Mouse (Mus musculus) olfactory bulb, adult 2 months (tissue): ENCODE data around the gene Gucd1. TPM values are rescaled to one million over a fixed set of nuclear protein-coding genes. Genes with fewer than 3 reads are reported as not detected.
"Not testable (repeated sequence)": the region's sequence is repeated elsewhere in the genome, so short reads cannot be mapped to it uniquely, and the experiment has no call there.

Experiments used
- H3K27ac ChIP-seq: fragments of 200-500 bp; 2 replicates; pipeline ENCODE4 v1.5.1; 2012; ENCODE audit warnings: low read depth, low read length; ENCODE audit not compliant: insufficient read depth
- H3K4me1 ChIP-seq: fragments of 200-500 bp; 2 replicates; pipeline ENCODE4 v1.6.1; 2012; ENCODE audit warnings: low read length; ENCODE audit not compliant: control insufficient read depth, insufficient read depth
- H3K4me3 ChIP-seq: fragments of 200-500 bp; 2 replicates; pipeline ENCODE4 v1.5.1; 2012; ENCODE audit warnings: mild to moderate bottlenecking, low read depth, low read length, moderate library complexity; ENCODE audit not compliant: insufficient read depth
- CTCF ChIP-seq: fragments of 200-500 bp; IDR thresholded peaks from 2 replicates; pipeline ENCODE4 v1.5.1; 2012; ENCODE audit warnings: low read depth, mild to moderate bottlenecking, low read length, moderate library complexity; ENCODE audit not compliant: insufficient read depth
- POLR2A ChIP-seq: fragments of 200-500 bp; IDR thresholded peaks from 2 replicates; pipeline ENCODE4 v1.6.1; 2012; ENCODE audit warnings: mild to moderate bottlenecking, low read depth, low read length, moderate library complexity; ENCODE audit not compliant: insufficient read depth
- WGBS: fragments of 180-500 bp; shearing (Covaris S2); methylation state at CpG from one replicate; pipeline ENCODE4 v1.1.7; 2018; 5-methylcytosine and 5-hydroxymethylcytosine counted together
- polyA plus RNA-seq: library from polyadenylated mRNA; stranded (reverse); fragments of >200 nt; gene quantifications from 2 replicates; pipeline ENCODE4 v1.2.4, GENCODE M21; 2012; ENCODE audit warnings: low replicate concordance; ENCODE audit not compliant: missing spikeins, insufficient read depth, insufficient read length

Gene Gucd1
- polyA plus RNA-seq, 1 experiment = not detected

GRCm38 (mm10) chr10:75400958-75401357 is 116.8 kb downstream of the Gucd1 start, which contains the start of gene Upb1:
Gene Upb1 (plus strand): TSS chr10:75401115.
- TF ChIP-seq POLR2A = no peak
- TF ChIP-seq CTCF = no peak
- peaks cover 4% of the 10 kb centered on the region; the same call in 1 of the 2 replicates for H3K4me1 ChIP-seq
- 85% methylated on average over 4 of the region's 4 CpGs for WGBS
- H3K4me3 ChIP-seq = no peak within 1 kb of the TSS
- no peak within 1 kb of the TSS for H3K27ac ChIP-seq

GRCm38 (mm10) chr10:75396966-75397365 is 120.8 kb downstream of the Gucd1 start:
- 46% methylated on average over 14 of the region's 14 CpGs for WGBS
- Histone ChIP-seq H3K4me1 (peaks cover 4% of the 10 kb centered on the region; the same call in 1 of the 2 replicates), H3K27ac (no peak overlapping the region), H3K4me3 (no peak overlapping the region)
- no peak for TF ChIP-seq POLR2A
- no peak for TF ChIP-seq CTCF

GRCm38 (mm10) chr10:75394796-75395195 is 123.0 kb downstream of the Gucd1 start:
- Histone ChIP-seq H3K4me3 (no peak overlapping the region), H3K27ac (no peak overlapping the region), H3K4me1 (peaks cover 4% of the 10 kb centered on the region; the same call in 1 of the 2 replicates)
- 90% methylated on average over 8 of the region's 8 CpGs for WGBS
- TF ChIP-seq POLR2A (no peak), CTCF (no peak)

- 77% methylated on average over 4 of the region's 4 CpGs for WGBS
- TF ChIP-seq CTCF (no peak), POLR2A (no peak)
- Histone ChIP-seq H3K4me3 (no peak overlapping the region), H3K27ac (no peak overlapping the region), H3K4me1 (no peaks in the 10 kb centered on the region)
These were observed 126.9 kb downstream of the Gucd1 start for GRCm38 (mm10) chr10:75390832-75391231.

GRCm38 (mm10) chr10:75390156-75390555 is 127.6 kb downstream of the Gucd1 start:
- no peak overlapping the region for H3K27ac ChIP-seq
- no peaks in the 10 kb centered on the region for H3K4me1 ChIP-seq
- WGBS = 60% methylated on average over 2 of the region's 2 CpGs
- no peak overlapping the region for H3K4me3 ChIP-seq
- TF ChIP-seq POLR2A = no peak
- no peak for TF ChIP-seq CTCF

GRCm38 (mm10) chr10:75378688-75379087 is 139.1 kb downstream of the Gucd1 start:
- no peak for TF ChIP-seq POLR2A
- Histone ChIP-seq H3K27ac (no peak overlapping the region), H3K4me1 (no peaks in the 10 kb centered on the region; the same call in 1 of the 2 replicates), H3K4me3 (no peak overlapping the region)
- 49% methylated on average over 10 of the region's 10 CpGs for WGBS

- H3K4me3 ChIP-seq, H3K4me1 ChIP-seq, H3K27ac ChIP-seq: not testable (repeated sequence)
- WGBS = 47% methylated on average over 15 of the region's 19 CpGs
These were observed 144.0 kb downstream of the Gucd1 start for GRCm38 (mm10) chr10:75373655-75374351.

GRCm38 (mm10) chr10:75365231-75365633 is 152.5 kb downstream of the Gucd1 start:
- H3K4me3 ChIP-seq = peak overlapping the region; percentile 6; the same call in 1 of the 2 replicates
- TF ChIP-seq CTCF (no peak), POLR2A (no peak)
- WGBS = 57% methylated on average over 6 of the region's 6 CpGs
- H3K27ac ChIP-seq = no peak overlapping the region
- no peaks in the 10 kb centered on the region; the same call in 1 of the 2 replicates for H3K4me1 ChIP-seq

GRCm38 (mm10) chr10:75364796-75365195 is 153.0 kb downstream of the Gucd1 start:
- H3K4me3 ChIP-seq = no peak overlapping the region
- WGBS = 55% methylated on average over 9 of the region's 9 CpGs
- no peak for TF ChIP-seq POLR2A
- no peak for TF ChIP-seq CTCF
- H3K27ac ChIP-seq = no peak overlapping the region
- no peaks in the 10 kb centered on the region; the same call in 1 of the 2 replicates for H3K4me1 ChIP-seq

- H3K4me1 ChIP-seq, H3K4me3 ChIP-seq: not testable (repeated sequence)
- WGBS = 0% methylated on average over 1 of the region's 1 CpGs
- H3K27ac ChIP-seq = peak overlapping the region; percentile 24; the same call in 1 of the 2 replicates
These were observed 153.5 kb downstream of the Gucd1 start for GRCm38 (mm10) chr10:75364214-75364690.
